Mouse (Mus musculus): ENCODE results near the gene Fat1. TPM values are rescaled to one million over a fixed set of nuclear protein-coding genes. Genes with fewer than 3 reads are reported as not detected.

Fat1 gene
- polyA plus RNA-seq, 1 experiment from 2014 or later: 40.7 TPM

- ATAC-seq (ENCODE audit: low read depth) (no peak), DNase-seq (ENCODE audit: low spot score) (peak; percentile 50)
- 38% methylated on average over 21 of the region's 21 CpGs for WGBS
- Histone ChIP-seq H3K36me3 (ENCODE audit: control insufficient read depth, insufficient read depth, low read length) (peaks cover 17% of the 10 kb centered on the region), H3K4me3 (ENCODE audit: low read depth, low read length) (no peak overlapping the region), H3K27ac (replicated peaks; ENCODE audit: low read depth, low read length) (no peak overlapping the region), H3K9me3 (ENCODE audit: control insufficient read depth, low read length) (no peaks in the 10 kb centered on the region), H3K27me3 (replicated peaks; ENCODE audit: control insufficient read depth, insufficient read depth, low read length) (no peaks in the 10 kb centered on the region), H3K4me1 (ENCODE audit: control insufficient read depth, insufficient read depth, low read length) (peaks cover 23% of the 10 kb centered on the region), H3K9ac (ENCODE audit: low read depth, low read length) (no peak overlapping the region), H3K4me2 (ENCODE audit: low read depth, low read length) (no peak overlapping the region)
These were observed 56.6 kb downstream of the Fat1 start for GRCm38 (mm10) chr8:44991700-44992487.

GRCm38 (mm10) chr8:44992664-44993063 lies 57.4 kb downstream of the Fat1 start:
- Histone ChIP-seq H3K36me3 (ENCODE audit: control insufficient read depth, insufficient read depth, low read length) (peaks cover 17% of the 10 kb centered on the region), H3K9me3 (ENCODE audit: control insufficient read depth, low read length) (no peaks in the 10 kb centered on the region), H3K4me2 (ENCODE audit: low read depth, low read length) (no peak overlapping the region), H3K27me3 (replicated peaks; ENCODE audit: control insufficient read depth, insufficient read depth, low read length) (no peaks in the 10 kb centered on the region), H3K9ac (ENCODE audit: low read depth, low read length) (no peak overlapping the region), H3K27ac (replicated peaks; ENCODE audit: low read depth, low read length) (no peak overlapping the region), H3K4me1 (ENCODE audit: control insufficient read depth, insufficient read depth, low read length) (peaks cover 30% of the 10 kb centered on the region), H3K4me3 (ENCODE audit: low read depth, low read length) (no peak overlapping the region)
- no peak for DNase-seq (ENCODE audit: low spot score)
- no peak for ATAC-seq (ENCODE audit: low read depth)
- 53% methylated on average over 6 of the region's 6 CpGs for WGBS

- no peaks in the 10 kb centered on the region for H3K27me3 ChIP-seq (replicated peaks; ENCODE audit: control insufficient read depth, insufficient read depth, low read length)
- peaks cover 38% of the 10 kb centered on the region for H3K4me1 ChIP-seq (ENCODE audit: control insufficient read depth, insufficient read depth, low read length)
- no peak for ATAC-seq (ENCODE audit: low read depth)
- 62% methylated on average over 4 of the region's 4 CpGs for WGBS
- H3K36me3 ChIP-seq (ENCODE audit: control insufficient read depth, insufficient read depth, low read length): peaks cover 17% of the 10 kb centered on the region
- H3K9me3 ChIP-seq (ENCODE audit: control insufficient read depth, low read length): no peaks in the 10 kb centered on the region
- no peak overlapping the region for H3K27ac ChIP-seq (replicated peaks; ENCODE audit: low read depth, low read length)
- no peak overlapping the region for H3K9ac ChIP-seq (ENCODE audit: low read depth, low read length)
- DNase-seq (ENCODE audit: low spot score): no peak
- no peak overlapping the region for H3K4me2 ChIP-seq (ENCODE audit: low read depth, low read length)
- no peak overlapping the region for H3K4me3 ChIP-seq (ENCODE audit: low read depth, low read length)
These were observed 58.1 kb downstream of the Fat1 start for GRCm38 (mm10) chr8:44993376-44993775.

- H3K4me1 ChIP-seq (ENCODE audit: control insufficient read depth, insufficient read depth, low read length): peaks cover 50% of the 10 kb centered on the region
- H3K27me3 ChIP-seq (replicated peaks; ENCODE audit: control insufficient read depth, insufficient read depth, low read length): no peaks in the 10 kb centered on the region
- peak; percentile 84 for DNase-seq (ENCODE audit: low spot score)
- ATAC-seq (ENCODE audit: low read depth): peak; percentile 44
- H3K9me3 ChIP-seq (ENCODE audit: control insufficient read depth, low read length): no peaks in the 10 kb centered on the region
- 32% methylated on average over 3 of the region's 3 CpGs for WGBS
- no peaks in the 10 kb centered on the region for H3K36me3 ChIP-seq (ENCODE audit: control insufficient read depth, insufficient read depth, low read length)
- H3K4me2 ChIP-seq (ENCODE audit: low read depth, low read length): no peak overlapping the region
- H3K9ac ChIP-seq (ENCODE audit: low read depth, low read length): no peak overlapping the region
- H3K27ac ChIP-seq (replicated peaks; ENCODE audit: low read depth, low read length): peak overlapping the region; percentile 34; the same call in 1 of the 2 replicates
- no peak overlapping the region for H3K4me3 ChIP-seq (ENCODE audit: low read depth, low read length)
These were observed 61.2 kb downstream of the Fat1 start for GRCm38 (mm10) chr8:44996493-44996892.

- Histone ChIP-seq H3K4me1 (ENCODE audit: control insufficient read depth, insufficient read depth, low read length) (peaks cover 50% of the 10 kb centered on the region), H3K27me3 (replicated peaks; ENCODE audit: control insufficient read depth, insufficient read depth, low read length) (no peaks in the 10 kb centered on the region), H3K4me3 (ENCODE audit: low read depth, low read length) (no peak overlapping the region), H3K9me3 (ENCODE audit: control insufficient read depth, low read length) (no peaks in the 10 kb centered on the region), H3K36me3 (ENCODE audit: control insufficient read depth, insufficient read depth, low read length) (no peaks in the 10 kb centered on the region), H3K4me2 (ENCODE audit: low read depth, low read length) (no peak overlapping the region), H3K9ac (ENCODE audit: low read depth, low read length) (no peak overlapping the region), H3K27ac (replicated peaks; ENCODE audit: low read depth, low read length) (no peak overlapping the region)
- WGBS: 55% methylated on average over 3 of the region's 3 CpGs
- peak; percentile 46 for DNase-seq (ENCODE audit: low spot score)
- ATAC-seq (ENCODE audit: low read depth): no peak
These were observed 62.1 kb downstream of the Fat1 start for GRCm38 (mm10) chr8:44997321-44997720.

GRCm38 (mm10) chr8:44997829-44998228 lies 62.6 kb downstream of the Fat1 start:
- no peak overlapping the region for H3K4me3 ChIP-seq (ENCODE audit: low read depth, low read length)
- H3K9me3 ChIP-seq (ENCODE audit: control insufficient read depth, low read length): no peaks in the 10 kb centered on the region
- 27% methylated on average over 6 of the region's 6 CpGs for WGBS
- H3K4me1 ChIP-seq (ENCODE audit: control insufficient read depth, insufficient read depth, low read length): peaks cover 50% of the 10 kb centered on the region
- no peak overlapping the region for H3K9ac ChIP-seq (ENCODE audit: low read depth, low read length)
- ATAC-seq (ENCODE audit: low read depth) (no peak), DNase-seq (ENCODE audit: low spot score) (no peak)
- 0 out of 2 replicates have a peak overlapping the region, but pooled peaks have one; percentile 22 for H3K27ac ChIP-seq (replicated peaks; ENCODE audit: low read depth, low read length)
- no peaks in the 10 kb centered on the region for H3K36me3 ChIP-seq (ENCODE audit: control insufficient read depth, insufficient read depth, low read length)
- no peak overlapping the region for H3K4me2 ChIP-seq (ENCODE audit: low read depth, low read length)
- H3K27me3 ChIP-seq (replicated peaks; ENCODE audit: control insufficient read depth, insufficient read depth, low read length): no peaks in the 10 kb centered on the region

GRCm38 (mm10) chr8:44998275-44998674 lies 63.0 kb downstream of the Fat1 start:
- no peaks in the 10 kb centered on the region for H3K36me3 ChIP-seq (ENCODE audit: control insufficient read depth, insufficient read depth, low read length)
- H3K9me3 ChIP-seq (ENCODE audit: control insufficient read depth, low read length): no peaks in the 10 kb centered on the region
- WGBS: 37% methylated on average over 9 of the region's 9 CpGs
- H3K4me1 ChIP-seq (ENCODE audit: control insufficient read depth, insufficient read depth, low read length): peaks cover 54% of the 10 kb centered on the region
- H3K4me3 ChIP-seq (ENCODE audit: low read depth, low read length): no peak overlapping the region
- no peaks in the 10 kb centered on the region for H3K27me3 ChIP-seq (replicated peaks; ENCODE audit: control insufficient read depth, insufficient read depth, low read length)
- DNase-seq (ENCODE audit: low spot score): no peak
- H3K9ac ChIP-seq (ENCODE audit: low read depth, low read length): no peak overlapping the region
- peak overlapping the region; percentile 22; the same call in 1 of the 2 replicates for H3K27ac ChIP-seq (replicated peaks; ENCODE audit: low read depth, low read length)
- H3K4me2 ChIP-seq (ENCODE audit: low read depth, low read length): peak overlapping the region; percentile 39
- no peak for ATAC-seq (ENCODE audit: low read depth)

GRCm38 (mm10) chr8:44998681-44999277 lies 63.5 kb downstream of the Fat1 start:
- Histone ChIP-seq H3K4me1 (ENCODE audit: control insufficient read depth, insufficient read depth, low read length) (peaks cover 55% of the 10 kb centered on the region), H3K27me3 (replicated peaks; ENCODE audit: control insufficient read depth, insufficient read depth, low read length) (no peaks in the 10 kb centered on the region), H3K9me3 (ENCODE audit: control insufficient read depth, low read length) (no peaks in the 10 kb centered on the region), H3K4me3 (ENCODE audit: low read depth, low read length) (no peak overlapping the region), H3K4me2 (ENCODE audit: low read depth, low read length) (peak overlapping the region; percentile 39), H3K36me3 (ENCODE audit: control insufficient read depth, insufficient read depth, low read length) (no peaks in the 10 kb centered on the region), H3K27ac (replicated peaks; ENCODE audit: low read depth, low read length) (peak overlapping the region; percentile 66), H3K9ac (ENCODE audit: low read depth, low read length) (no peak overlapping the region; the same call in 1 of the 2 replicates)
- 15% methylated on average over 11 of the region's 11 CpGs for WGBS
- DNase-seq (ENCODE audit: low spot score): peak; percentile 96
- ATAC-seq (ENCODE audit: low read depth): peak; percentile 95

Measured in embryonic facial prominence, embryonic 14.5 days (tissue).